Mouse (Mus musculus) ES-E14 (cell line): Measurements from ENCODE around the gene Ddx52. TPM values are rescaled to one million over a fixed set of nuclear protein-coding genes. Genes with fewer than 3 reads are reported as not detected.

Experiments
- DNase-seq: peaks from one replicate; pipeline ENCODE4 v3.0.0-alpha.2; 2013; ENCODE audit warnings: low read depth, low spot score
- H3K27ac ChIP-seq: 2 replicates; pipeline ENCODE4 v1.5.1; 2012; ENCODE audit warnings: low read depth, mild to moderate bottlenecking, low read length, moderate library complexity, mixed read lengths; ENCODE audit not compliant: poor library complexity, insufficient read depth, severe bottlenecking
- H3K36me3 ChIP-seq: 2 replicates; pipeline ENCODE4 v1.6.1; 2012; ENCODE audit warnings: mild to moderate bottlenecking, low read length, moderate library complexity, mixed read lengths; ENCODE audit not compliant: control insufficient read depth, poor library complexity, insufficient read depth, severe bottlenecking
- H3K4me1 ChIP-seq, 2 experiments: fragments of 150-350 bp in 1 of 2; sonication (generic) in 1 of 2; 2 replicates each; pipeline ENCODE4 v1.6.1; 2012; ENCODE audit warnings: low read length in 2 of 2, mild to moderate bottlenecking in 1 of 2, mixed read lengths in 1 of 2; ENCODE audit not compliant: control insufficient read depth in 2 of 2, insufficient read depth in 2 of 2, poor library complexity in 1 of 2
- H3K4me3 ChIP-seq, 2 experiments: fragments of 150-350 bp in 1 of 2; sonication (generic) in 1 of 2; 2 replicates each; pipeline ENCODE4 v1.5.1; 2012; ENCODE audit warnings: low read length in 2 of 2, low read depth in 1 of 2, mild to moderate bottlenecking in 1 of 2, mixed read lengths in 1 of 2; ENCODE audit not compliant: insufficient read depth in 1 of 2, poor library complexity in 1 of 2, severe bottlenecking in 1 of 2
- H3K9ac ChIP-seq: 2 replicates; pipeline ENCODE4 v1.6.1; 2012; ENCODE audit warnings: low read depth, mild to moderate bottlenecking, low read length, mixed read lengths; ENCODE audit not compliant: poor library complexity, insufficient read depth, severe bottlenecking
- H3K9me3 ChIP-seq: fragments of 150-350 bp; sonication (generic); 2 replicates; pipeline ENCODE4 v1.6.1; 2012; ENCODE audit warnings: low read depth, mild to moderate bottlenecking, low read length; ENCODE audit not compliant: control insufficient read depth, insufficient read depth
- CHD2 ChIP-seq: IDR thresholded peaks from 2 replicates; pipeline ENCODE4 v1.6.1; 2014; ENCODE audit warnings: mild to moderate bottlenecking, low read depth, low read length, inconsistent platforms
- HCFC1 ChIP-seq: IDR thresholded peaks from 2 replicates; pipeline ENCODE4 v1.6.1; 2012; ENCODE audit warnings: low read length, inconsistent platforms, borderline replicate concordance; ENCODE audit not compliant: insufficient read depth
- MAFK ChIP-seq: IDR thresholded peaks from 2 replicates; pipeline ENCODE4 v1.6.1; 2014; ENCODE audit warnings: mild to moderate bottlenecking, low read depth, low read length, inconsistent platforms; ENCODE audit not compliant: insufficient read depth
- ZC3H11A ChIP-seq: IDR thresholded peaks from 2 replicates; pipeline ENCODE4 v1.6.1; 2012; ENCODE audit warnings: low read depth, mild to moderate bottlenecking, inconsistent platforms, low read length, borderline replicate concordance
- ZNF384 ChIP-seq: IDR thresholded peaks from 2 replicates; pipeline ENCODE4 v1.6.1; 2012; ENCODE audit warnings: low read depth, low read length, inconsistent platforms
- in situ Hi-C, 2 experiments: fragments of 600-800 bp; cut with MboI; formaldehyde crosslinking; loops; one replicate each; pipeline ENCODE4 v1.15.1; 2025; ENCODE audit warnings: low sequenced_read_pairs in 2 of 2, inconsistent platforms in 1 of 2; ENCODE audit not compliant: unreplicated experiment in 2 of 2
- total RNA-seq: library from RNA; depleted of rRNA; stranded (reverse); fragments of 300-350 nt; gene quantifications from 2 replicates; pipeline ENCODE4 v1.2.3, GENCODE M21; 2012

Gene Ddx52
- total RNA-seq, 1 experiment: 44.1 TPM

- TF ChIP-seq CHD2: no peak
- no peak for TF ChIP-seq ZC3H11A
- no peak for TF ChIP-seq HCFC1
- no peak for TF ChIP-seq ZNF384
- TF ChIP-seq MAFK: no peak
- Histone ChIP-seq H3K4me3 (no peak overlapping the region), H3K4me1 (no peaks in the 10 kb centered on the region), H3K36me3 (no peaks in the 10 kb centered on the region), H3K9me3 (no peaks in the 10 kb centered on the region), H3K27ac (no peak overlapping the region), H3K9ac (no peak overlapping the region)
- in situ Hi-C loops: no loop called here
- no peak for DNase-seq
These were observed 39.0 kb upstream of the Ddx52 start for GRCm38 (mm10) chr11:83902812-83903211.

- TF ChIP-seq ZC3H11A: no peak
- no peak for TF ChIP-seq ZNF384
- no peak for TF ChIP-seq CHD2
- DNase-seq: no peak
- Histone ChIP-seq H3K9me3 (no peaks in the 10 kb centered on the region), H3K4me3 (no peak overlapping the region), H3K4me1 (no peaks in the 10 kb centered on the region), H3K36me3 (no peaks in the 10 kb centered on the region), H3K27ac (no peak overlapping the region), H3K9ac (no peak overlapping the region)
- in situ Hi-C loops: no loop called here
These were observed 36.1 kb upstream of the Ddx52 start for GRCm38 (mm10) chr11:83905756-83906155.

GRCm38 (mm10) chr11:83908376-83908775, 33.5 kb upstream of the Ddx52 start:
- Histone ChIP-seq H3K9me3 (no peaks in the 10 kb centered on the region), H3K4me3 (no peak overlapping the region), H3K27ac (no peak overlapping the region), H3K36me3 (no peaks in the 10 kb centered on the region), H3K4me1 (no peaks in the 10 kb centered on the region), H3K9ac (no peak overlapping the region)
- no peak for TF ChIP-seq HCFC1
- no peak for TF ChIP-seq MAFK
- TF ChIP-seq ZC3H11A: no peak
- TF ChIP-seq CHD2: no peak
- no peak for TF ChIP-seq ZNF384
- in situ Hi-C loops: no loop called here
- DNase-seq: no peak

- in situ Hi-C loops: no loop called here
- H3K27ac ChIP-seq: no peak overlapping the region
- H3K36me3 ChIP-seq: no peaks in the 10 kb centered on the region
- H3K4me3 ChIP-seq: no peak overlapping the region
- no peak overlapping the region for H3K9ac ChIP-seq
- no peak for DNase-seq
- no peak for TF ChIP-seq HCFC1
- no peak for TF ChIP-seq ZC3H11A
- no peak for TF ChIP-seq CHD2
- no peak for TF ChIP-seq ZNF384
- TF ChIP-seq MAFK: no peak
- H3K4me1 ChIP-seq: no peaks in the 10 kb centered on the region
- H3K9me3 ChIP-seq: no peaks in the 10 kb centered on the region
These were observed 28.0 kb upstream of the Ddx52 start for GRCm38 (mm10) chr11:83913824-83914311.

GRCm38 (mm10) chr11:83914501-83914900, 27.4 kb upstream of the Ddx52 start:
- H3K27ac ChIP-seq: no peak overlapping the region
- no peaks in the 10 kb centered on the region for H3K36me3 ChIP-seq
- TF ChIP-seq MAFK (no peak), ZC3H11A (no peak), HCFC1 (no peak), CHD2 (no peak), ZNF384 (no peak)
- no peak for DNase-seq
- H3K4me3 ChIP-seq: no peak overlapping the region
- H3K9me3 ChIP-seq: no peaks in the 10 kb centered on the region
- no peak overlapping the region for H3K9ac ChIP-seq
- H3K4me1 ChIP-seq: no peaks in the 10 kb centered on the region
- in situ Hi-C loops: no loop called here
